Mouse (Mus musculus) hindbrain, embryonic 13.5 days (tissue): ENCODE data around the gene Gng7. TPM values are rescaled to one million over a fixed set of nuclear protein-coding genes. Genes with fewer than 3 reads are reported as not detected.
A peak's percentile ranks its signal among the peaks of the same experiment; 100 is the strongest.
"Not testable (repeated sequence)": the region's sequence is repeated elsewhere in the genome, so short reads cannot be mapped to it uniquely, and the experiment has no call there.

Experiments used
- ATAC-seq: fragments of 200-750 bp; cut with Nextera tagmentation; 2 replicates; pipeline ENCODE4 v1.8.0; 2017; ENCODE audit warnings: moderate TSS enrichment; ENCODE audit not compliant: low FRiP score
- H3K27ac ChIP-seq: fragments of 300-500 bp; sonication (generic); 2 replicates; pipeline ENCODE4 v1.5.1; 2015; ENCODE audit warnings: inconsistent platforms, mild to moderate bottlenecking, moderate library complexity
- H3K27me3 ChIP-seq: fragments of 300-500 bp; sonication (generic); 2 replicates; pipeline ENCODE4 v1.6.1; 2015; ENCODE audit warnings: mild to moderate bottlenecking, inconsistent platforms
- H3K36me3 ChIP-seq: fragments of 300-500 bp; sonication (generic); 2 replicates; pipeline ENCODE4 v1.6.1; 2015; ENCODE audit warnings: mild to moderate bottlenecking, inconsistent platforms
- H3K4me1 ChIP-seq: fragments of 300-500 bp; sonication (generic); replicated peaks from 2 replicates; pipeline ENCODE4 v1.6.1; 2015; ENCODE audit warnings: inconsistent platforms
- H3K4me2 ChIP-seq: fragments of 300-500 bp; sonication (generic); 2 replicates; pipeline ENCODE4 v1.6.1; 2015; ENCODE audit warnings: inconsistent platforms, mild to moderate bottlenecking, moderate library complexity
- H3K4me3 ChIP-seq: fragments of 300-500 bp; sonication (generic); 2 replicates; pipeline ENCODE4 v1.5.1; 2015; ENCODE audit warnings: mild to moderate bottlenecking, inconsistent platforms
- H3K9ac ChIP-seq: fragments of 300-500 bp; sonication (generic); 2 replicates; pipeline ENCODE4 v1.6.1; 2015; ENCODE audit warnings: mild to moderate bottlenecking, inconsistent platforms
- H3K9me3 ChIP-seq: fragments of 300-500 bp; sonication (generic); 2 replicates; pipeline ENCODE4 v1.6.1; 2016; ENCODE audit warnings: inconsistent platforms
- WGBS: fragments of 180-500 bp; shearing (Covaris S2); methylation state at CpG from one replicate; pipeline ENCODE4 v1.1.7; 2015; 5-methylcytosine and 5-hydroxymethylcytosine counted together
- polyA plus RNA-seq: library from polyadenylated mRNA; unstranded; fragments of >200 nt; fragmentation: Nextera tagmentation; extraction: Ambion mirVana; gene quantifications from 2 replicates; pipeline ENCODE4 v1.2.1, GENCODE M21; 2015

The Gng7 gene
- polyA plus RNA-seq, 1 experiment from 2014 or later = 13.5 TPM

DNA sequence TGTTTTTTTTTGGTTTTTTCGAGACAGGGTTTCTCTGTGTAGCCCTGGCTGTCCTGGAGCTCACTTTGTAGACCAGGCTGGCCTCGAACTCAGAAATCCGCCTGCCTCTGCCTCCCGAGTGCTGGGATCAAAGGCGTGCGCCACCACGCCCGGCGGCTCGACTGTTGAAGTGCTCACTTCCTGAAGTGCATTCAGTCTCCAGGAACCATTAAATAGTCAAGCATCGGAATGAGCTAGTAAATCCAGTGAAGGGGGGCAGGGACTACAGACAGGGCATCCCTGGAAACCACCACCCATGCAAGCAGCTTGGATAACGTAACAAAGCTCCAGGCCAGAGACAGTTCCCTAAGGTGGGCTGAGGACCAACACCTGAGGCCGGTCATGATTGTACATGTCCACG, 30.5 kb upstream of the Gng7 start:
- H3K27ac ChIP-seq, H3K4me1 ChIP-seq, ATAC-seq, H3K9ac ChIP-seq, H3K9me3 ChIP-seq, H3K27me3 ChIP-seq, H3K4me3 ChIP-seq, H3K4me2 ChIP-seq: not testable (repeated sequence)
- H3K36me3 ChIP-seq = peaks cover 79% of the 10 kb centered on the region
- 98% methylated on average over 14 of the region's 14 CpGs for WGBS

DNA sequence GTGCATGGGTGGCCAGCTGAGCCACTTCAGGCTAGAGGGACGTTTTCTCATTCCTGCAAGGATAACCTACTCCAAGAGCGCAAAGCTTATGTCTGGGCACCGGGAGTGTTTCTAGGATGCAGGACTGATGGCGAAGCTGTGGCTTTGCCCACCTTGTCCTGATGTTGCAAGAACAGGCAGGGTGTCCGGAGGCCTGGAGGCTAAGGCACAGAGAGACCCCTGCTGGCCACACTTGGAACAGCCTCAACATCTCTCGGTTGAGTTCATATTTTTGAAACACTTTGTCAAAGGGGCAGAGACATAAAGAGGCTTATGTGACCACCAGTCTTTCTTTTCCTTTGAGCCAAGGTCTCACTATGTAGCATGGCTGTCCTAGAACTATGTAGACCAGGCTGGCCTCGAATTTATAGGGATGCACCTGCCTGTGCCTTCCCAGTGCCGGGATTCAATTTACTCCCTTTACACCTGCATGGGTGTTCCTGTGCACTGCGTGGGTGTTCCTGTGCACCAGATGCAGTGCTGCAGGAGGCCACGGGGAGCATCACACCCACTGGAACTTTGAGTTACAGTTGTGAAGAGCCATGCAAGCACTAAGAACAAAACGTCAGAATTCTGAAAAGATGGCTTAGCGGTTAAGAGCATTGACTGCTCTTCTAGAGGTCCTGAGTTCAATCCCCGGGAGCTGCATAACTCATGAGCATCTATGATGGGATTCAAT, 26.9 kb upstream of the Gng7 start:
- WGBS = 37% methylated on average over 13 of the region's 13 CpGs
- no peak overlapping the region for H3K4me2 ChIP-seq
- no peak for ATAC-seq
- H3K4me3 ChIP-seq = no peak overlapping the region
- peaks cover 43% of the 10 kb centered on the region for H3K36me3 ChIP-seq
- no peaks in the 10 kb centered on the region for H3K9me3 ChIP-seq
- H3K27me3 ChIP-seq = no peaks in the 10 kb centered on the region
- H3K4me1 ChIP-seq = peaks cover 3% of the 10 kb centered on the region; the same call in 1 of the 2 replicates
- H3K27ac ChIP-seq = peak overlapping the region; percentile 42; the same call in 1 of the 2 replicates
- H3K9ac ChIP-seq = 0 out of 2 replicates have a peak overlapping the region, but pooled peaks have one; percentile 24

DNA sequence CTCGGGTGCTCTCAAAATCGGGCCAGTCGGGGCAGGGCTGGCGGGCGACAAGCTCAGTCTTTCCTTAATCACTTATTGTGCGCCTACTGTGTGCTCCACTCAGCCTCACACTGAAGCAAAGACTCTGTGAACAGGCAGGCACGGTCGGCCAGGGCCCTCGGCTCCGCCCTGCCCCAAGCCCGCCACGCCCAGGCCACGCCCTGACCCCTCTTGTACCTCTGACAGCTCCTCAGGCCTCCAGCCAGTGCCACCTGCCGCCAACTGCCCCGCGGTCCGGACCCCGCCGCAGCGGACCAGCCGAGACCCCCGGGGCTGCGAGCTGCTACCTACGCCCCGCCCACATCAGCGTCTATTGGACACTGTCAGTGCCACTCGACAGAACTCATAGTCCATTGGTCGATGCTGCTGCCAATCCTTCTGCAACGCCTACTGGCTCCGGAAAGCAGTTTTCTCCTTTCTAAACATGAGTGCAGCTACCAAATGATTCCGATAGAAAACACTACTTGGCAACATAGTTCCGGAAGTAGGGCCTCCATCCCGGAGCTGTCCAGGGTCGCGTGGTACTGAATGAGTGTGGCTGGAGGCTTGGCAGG, 22.3 kb upstream of the Gng7 start, which contains the start of gene Slc39a3:
Slc39a3 (minus strand) TSS at position 439 of the 593 bp plus-strand sequence.
- under 1% methylated on average over 35 of the region's 35 CpGs for WGBS
- Histone ChIP-seq H3K4me1 (peaks cover 32% of the 10 kb centered on the region), H3K27me3 (no peaks in the 10 kb centered on the region), H3K4me2 (peak within 1 kb of the TSS; percentile 68), H3K27ac (peak within 1 kb of the TSS; percentile 80), H3K9me3 (no peaks in the 10 kb centered on the region), H3K36me3 (peaks cover 27% of the 10 kb centered on the region), H3K9ac (peak within 1 kb of the TSS; percentile 91), H3K4me3 (peak within 1 kb of the TSS; percentile 86)
- ATAC-seq = peak; percentile 99

DNA sequence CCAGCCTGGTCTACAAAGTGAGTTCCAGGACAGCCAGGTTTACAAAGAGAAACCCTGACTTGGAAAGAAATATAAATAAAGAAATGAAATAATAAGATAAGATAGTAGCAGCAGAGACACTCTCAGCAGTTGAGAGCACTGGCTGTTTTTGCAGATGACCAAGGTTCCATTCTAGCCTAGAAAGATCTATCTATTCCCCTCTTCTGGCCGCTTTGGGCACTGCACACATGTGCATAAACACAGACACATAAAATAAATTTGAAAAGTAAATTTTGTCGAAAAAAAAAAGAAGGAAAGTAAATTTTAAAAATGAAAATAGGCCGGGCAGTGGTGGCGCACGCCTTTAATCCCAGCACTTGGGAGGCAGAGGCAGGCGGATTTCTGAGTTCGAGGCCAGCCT, 21.5 kb upstream of the Gng7 start:
- Histone ChIP-seq H3K27me3 (no peaks in the 10 kb centered on the region), H3K36me3 (peaks cover 35% of the 10 kb centered on the region), H3K9me3 (no peaks in the 10 kb centered on the region), H3K4me2 (0 out of 2 replicates have a peak overlapping the region, but pooled peaks have one; percentile 2), H3K27ac (no peak overlapping the region), H3K9ac (no peak overlapping the region), H3K4me1 (peaks cover 30% of the 10 kb centered on the region), H3K4me3 (no peak overlapping the region)
- WGBS = 76% methylated on average over 7 of the region's 7 CpGs
- no peak for ATAC-seq

DNA sequence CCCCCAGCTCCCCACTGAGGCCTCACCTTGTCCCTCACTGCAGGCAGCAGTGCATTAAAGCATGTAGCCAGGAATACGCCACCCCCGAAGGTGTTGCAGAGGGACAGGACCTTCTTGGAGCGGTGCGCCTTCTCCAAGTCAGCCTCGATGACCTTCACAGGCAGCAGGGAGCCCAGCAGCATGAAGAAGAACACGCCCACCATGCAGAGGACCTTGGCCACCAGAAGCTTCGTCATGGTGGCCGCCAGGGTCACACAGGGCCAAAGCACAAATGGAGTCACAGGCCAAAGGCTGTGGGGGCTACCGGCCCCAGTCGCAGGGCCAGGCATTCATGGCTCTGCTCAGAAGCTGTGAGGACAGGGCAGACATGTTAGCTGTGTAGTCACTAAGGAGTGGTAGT, 18.8 kb upstream of the Gng7 start:
- Histone ChIP-seq H3K36me3 (peaks cover 57% of the 10 kb centered on the region), H3K9me3 (no peaks in the 10 kb centered on the region), H3K4me2 (no peak overlapping the region), H3K4me3 (no peak overlapping the region), H3K27me3 (0 out of 2 replicates have a peak, but pooled peaks cover 3% of the 10 kb centered on the region), H3K4me1 (peaks cover 37% of the 10 kb centered on the region), H3K27ac (no peak overlapping the region), H3K9ac (no peak overlapping the region; the same call in 1 of the 2 replicates)
- ATAC-seq = no peak
- WGBS = 83% methylated on average over 10 of the region's 10 CpGs

DNA sequence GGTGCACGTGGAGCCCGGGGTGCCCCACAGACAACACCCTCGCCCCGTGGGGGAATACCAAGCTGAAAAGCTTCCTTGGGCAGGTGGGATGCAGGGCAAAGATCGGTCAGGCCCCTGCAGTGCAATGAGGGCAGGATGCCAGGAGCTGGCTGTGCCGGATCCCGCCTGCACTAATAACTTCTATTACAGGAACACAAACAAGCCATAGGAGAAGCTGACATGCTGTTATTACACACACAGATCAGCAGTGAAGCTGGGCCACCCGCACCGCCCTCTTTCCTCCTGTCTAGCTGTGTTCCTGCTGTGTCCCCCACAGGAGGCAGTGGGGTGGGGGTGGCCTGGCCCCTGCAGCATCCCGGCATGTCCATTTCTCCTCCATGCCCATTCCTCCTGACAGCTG, 14.3 kb upstream of the Gng7 start:
- ATAC-seq = no peak
- Histone ChIP-seq H3K36me3 (peaks cover 49% of the 10 kb centered on the region), H3K9me3 (no peaks in the 10 kb centered on the region), H3K27ac (no peak overlapping the region), H3K9ac (peak overlapping the region; percentile 35; the same call in 1 of the 2 replicates), H3K4me2 (no peak overlapping the region), H3K27me3 (peaks cover 24% of the 10 kb centered on the region), H3K4me1 (peaks cover 32% of the 10 kb centered on the region), H3K4me3 (no peak overlapping the region)
- 59% methylated on average over 10 of the region's 10 CpGs for WGBS

DNA sequence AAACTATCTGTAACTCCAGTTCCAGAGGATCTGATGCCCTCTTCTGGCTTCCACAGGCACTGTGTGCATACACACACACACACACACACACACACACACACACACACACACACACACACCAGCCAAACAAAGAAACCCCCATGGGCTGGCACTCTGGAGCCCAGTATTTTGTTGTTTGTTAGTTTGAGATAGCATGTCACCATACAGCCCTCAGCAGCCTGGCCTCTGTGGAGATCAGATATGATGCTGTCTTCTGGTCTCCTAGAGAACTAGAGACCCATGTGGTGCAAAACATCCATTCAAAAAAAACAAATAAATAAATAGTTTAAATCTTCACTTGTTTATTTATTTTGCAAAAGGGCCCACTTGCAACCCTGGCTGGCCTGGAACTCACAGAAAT, 13.5 kb upstream of the Gng7 start:
- Histone ChIP-seq H3K27me3 (peaks cover 32% of the 10 kb centered on the region), H3K9me3 (no peaks in the 10 kb centered on the region)

DNA sequence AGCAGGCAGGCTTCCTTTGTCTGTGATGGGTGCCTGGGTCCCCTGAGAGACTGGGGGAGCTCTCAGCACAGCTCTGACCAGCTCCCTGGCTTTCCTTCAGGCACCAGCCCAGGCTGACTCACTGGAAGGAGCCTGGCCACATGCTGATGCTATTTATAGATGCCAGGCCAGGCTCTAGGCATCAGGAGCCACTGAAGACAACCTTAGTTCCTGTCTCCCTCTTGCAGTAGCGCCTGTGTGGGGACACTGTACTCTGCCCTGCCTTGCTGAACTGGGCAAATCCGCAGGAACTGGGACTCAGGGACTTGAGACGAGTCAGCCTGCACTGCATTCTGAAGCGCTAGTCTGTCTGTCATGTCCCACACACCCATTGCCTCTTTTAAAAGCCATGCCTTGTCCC, 12.6 kb upstream of the Gng7 start:
- Histone ChIP-seq H3K4me1 (peaks cover 26% of the 10 kb centered on the region), H3K27me3 (peaks cover 37% of the 10 kb centered on the region), H3K27ac (no peak overlapping the region), H3K9ac (no peak overlapping the region), H3K4me3 (no peak overlapping the region), H3K4me2 (no peak overlapping the region), H3K9me3 (no peaks in the 10 kb centered on the region), H3K36me3 (peaks cover 32% of the 10 kb centered on the region)
- no peak for ATAC-seq
- 77% methylated on average over 4 of the region's 4 CpGs for WGBS

More for the DNA sequence above, 13.5 kb upstream of the Gng7 start:
- no peak overlapping the region for H3K27ac ChIP-seq
- no peak for ATAC-seq
- no peak overlapping the region for H3K4me3 ChIP-seq
- peaks cover 29% of the 10 kb centered on the region for H3K4me1 ChIP-seq
- no peak overlapping the region for H3K4me2 ChIP-seq
- H3K36me3 ChIP-seq = peaks cover 41% of the 10 kb centered on the region
- no peak overlapping the region for H3K9ac ChIP-seq

DNA sequence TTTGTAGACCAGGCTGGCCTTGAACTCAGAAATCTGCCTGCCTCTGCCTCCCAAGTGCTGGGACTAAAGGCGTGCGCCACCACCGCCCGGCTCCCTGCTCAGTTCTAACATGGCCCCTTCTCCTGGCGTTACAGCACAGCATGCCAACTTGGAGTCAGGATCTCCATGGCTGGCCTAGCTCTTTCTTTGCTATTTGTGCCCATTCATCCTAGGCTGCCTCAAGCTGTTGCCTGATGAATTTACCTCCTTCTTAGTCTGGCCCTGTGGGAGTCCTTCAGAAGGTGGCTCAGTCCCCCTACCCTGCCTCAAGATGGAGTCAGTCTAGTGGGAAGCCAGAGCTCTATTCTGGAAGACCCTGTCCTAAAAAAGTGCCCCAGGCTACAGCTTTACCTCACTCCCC, 12.1 kb upstream of the Gng7 start:
- peaks cover 30% of the 10 kb centered on the region for H3K4me1 ChIP-seq
- no peak for ATAC-seq
- H3K27me3 ChIP-seq = peaks cover 42% of the 10 kb centered on the region
- H3K27ac ChIP-seq = no peak overlapping the region
- no peak overlapping the region for H3K9ac ChIP-seq
- H3K4me3 ChIP-seq = no peak overlapping the region
- no peaks in the 10 kb centered on the region for H3K9me3 ChIP-seq
- 97% methylated on average over 5 of the region's 5 CpGs for WGBS
- H3K4me2 ChIP-seq = no peak overlapping the region
- H3K36me3 ChIP-seq = peaks cover 29% of the 10 kb centered on the region

DNA sequence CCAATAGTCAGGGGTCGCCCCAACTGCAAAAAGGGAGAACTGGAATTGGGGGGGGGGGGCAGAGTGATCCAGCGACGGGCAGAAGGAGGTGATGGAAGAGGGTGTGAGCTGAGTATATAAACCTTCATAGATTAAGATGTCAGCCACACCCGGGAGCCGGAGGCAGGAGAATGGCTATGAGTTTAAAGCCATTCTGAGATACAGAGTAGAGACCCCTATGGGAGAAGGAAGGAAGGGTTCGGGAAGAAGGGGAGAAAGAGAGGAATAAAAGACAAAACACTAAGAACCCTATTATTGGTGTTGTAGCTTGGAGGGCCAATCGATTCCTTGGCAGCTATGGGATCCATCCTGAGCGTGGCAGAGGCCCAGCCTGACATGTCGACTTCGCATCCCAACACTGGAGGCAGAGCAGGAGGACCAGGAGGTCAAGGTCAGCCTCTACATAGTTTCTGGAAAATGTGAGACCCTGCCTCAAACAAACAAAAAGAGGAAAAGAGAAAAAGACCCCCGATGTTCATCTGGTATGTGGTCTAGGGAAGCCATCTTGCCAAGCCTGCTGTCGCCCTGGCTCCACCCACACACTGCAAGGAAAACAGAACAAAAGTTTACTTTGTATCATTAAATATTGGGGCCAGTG, 11.0 kb upstream of the Gng7 start, which contains the start of gene Diras1:
Diras1 (minus strand) TSS at position 24 of the 637 bp plus-strand sequence.
- H3K27ac ChIP-seq = no peak within 1 kb of the TSS
- peaks cover 39% of the 10 kb centered on the region for H3K4me1 ChIP-seq
- peaks cover 49% of the 10 kb centered on the region for H3K27me3 ChIP-seq
- peak within 1 kb of the TSS; percentile 70 for H3K4me2 ChIP-seq
- WGBS = 47% methylated on average over 12 of the region's 12 CpGs
- H3K9me3 ChIP-seq = no peaks in the 10 kb centered on the region
- peaks cover 27% of the 10 kb centered on the region for H3K36me3 ChIP-seq
- no peak for ATAC-seq
- peak within 1 kb of the TSS; percentile 56 for H3K4me3 ChIP-seq
- H3K9ac ChIP-seq = peak within 1 kb of the TSS; percentile 83

DNA sequence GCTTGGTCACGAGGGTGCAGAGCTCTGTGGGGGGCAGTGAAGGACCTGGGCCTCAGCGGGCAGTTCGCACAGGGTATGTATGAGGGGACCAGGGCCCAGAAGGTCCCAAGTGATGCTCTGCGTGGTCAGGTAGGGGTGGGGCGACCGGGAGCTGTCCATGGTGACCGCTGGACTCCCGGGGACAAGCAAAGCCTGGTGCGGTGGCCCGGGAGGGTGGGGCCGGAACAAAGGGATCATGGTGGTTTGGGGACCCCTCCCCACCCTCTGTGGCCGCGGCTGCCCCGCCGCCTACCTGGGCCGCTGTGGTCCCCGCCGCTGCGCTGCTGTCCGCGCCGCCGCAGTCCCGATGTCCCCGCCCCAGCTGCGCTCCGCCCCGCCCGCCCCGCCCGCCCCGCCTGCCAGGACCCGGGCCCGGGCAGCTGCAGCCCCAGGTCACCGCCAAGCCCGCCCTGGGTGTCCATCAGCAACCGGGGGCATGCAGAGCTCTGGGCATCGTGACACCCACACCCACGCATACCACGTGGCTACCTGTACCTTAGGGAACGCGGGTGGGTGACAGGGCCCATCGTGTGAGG, 10.4 kb upstream of the Gng7 start:
- Histone ChIP-seq H3K9ac (peak overlapping the region; percentile 83), H3K4me3 (peak overlapping the region; percentile 56), H3K4me2 (peak overlapping the region; percentile 70), H3K9me3 (no peaks in the 10 kb centered on the region), H3K27me3 (peaks cover 49% of the 10 kb centered on the region), H3K36me3 (peaks cover 26% of the 10 kb centered on the region), H3K27ac (no peak overlapping the region), H3K4me1 (peaks cover 39% of the 10 kb centered on the region)
- 2% methylated on average over 23 of the region's 43 CpGs for WGBS
- peak; percentile 68 for ATAC-seq

DNA sequence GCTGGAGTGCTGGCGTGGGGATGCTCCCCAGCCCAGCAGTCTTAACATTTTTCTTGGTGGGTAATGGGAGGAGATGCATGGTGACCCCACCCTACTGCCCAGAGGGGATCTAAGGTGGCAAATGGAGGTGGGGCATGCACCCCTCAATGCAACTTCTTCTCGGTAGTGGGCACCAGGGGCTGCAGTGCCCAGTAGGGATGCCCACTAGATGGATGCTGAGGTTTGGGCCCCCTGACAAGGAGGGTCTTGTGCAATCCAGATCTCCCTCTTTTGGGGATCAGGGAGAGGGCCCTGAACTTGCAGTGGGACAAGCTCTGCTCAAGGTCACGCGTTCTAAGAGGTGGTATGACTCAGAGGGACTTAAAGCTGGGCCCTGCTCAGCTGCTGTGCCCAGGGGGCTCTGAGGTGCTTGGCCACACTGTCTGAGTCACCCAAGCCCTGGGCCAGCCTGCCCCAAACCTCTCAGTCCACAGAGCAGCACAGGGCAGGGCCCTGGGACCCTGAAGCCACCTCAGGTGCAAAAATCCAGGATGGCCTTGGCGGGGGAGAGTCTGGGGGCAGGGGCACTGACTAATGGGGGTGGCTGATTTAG, 9.7 kb upstream of the Gng7 start:
- H3K36me3 ChIP-seq = peaks cover 19% of the 10 kb centered on the region; the same call in 1 of the 2 replicates
- peaks cover 49% of the 10 kb centered on the region for H3K27me3 ChIP-seq
- no peak overlapping the region for H3K27ac ChIP-seq
- ATAC-seq = peak; percentile 24
- peak overlapping the region; percentile 56 for H3K4me3 ChIP-seq
- H3K9me3 ChIP-seq = no peaks in the 10 kb centered on the region
- H3K9ac ChIP-seq = peak overlapping the region; percentile 83
- 75% methylated on average over 5 of the region's 5 CpGs for WGBS
- H3K4me2 ChIP-seq = peak overlapping the region; percentile 70
- H3K4me1 ChIP-seq = peaks cover 36% of the 10 kb centered on the region
